Mouse (Mus musculus) heart, postnatal 36 days (tissue): ENCODE measurements around the gene Dnmt3a. TPM values are rescaled to one million over a fixed set of nuclear protein-coding genes. Genes with fewer than 3 reads are reported as not detected.

Source experiments
- DNase-seq, 2 experiments: peaks; one replicate each; pipeline ENCODE4 v3.0.0; 2021 to 2022
- intact Hi-C: fragments of 180-260 bp; cut with DNase I; formaldehyde crosslinking; loops from one replicate; pipeline ENCODE4 v1.15.1; 2025
- total RNA-seq, 2 experiments: library from RNA; stranded (reverse); gene quantifications; 2 replicates each; pipeline ENCODE4 v1.2.3; 2021

Gene Dnmt3a
- total RNA-seq, 2 experiments from 2014 or later, result 71.7 to 75.8 TPM

DNA sequence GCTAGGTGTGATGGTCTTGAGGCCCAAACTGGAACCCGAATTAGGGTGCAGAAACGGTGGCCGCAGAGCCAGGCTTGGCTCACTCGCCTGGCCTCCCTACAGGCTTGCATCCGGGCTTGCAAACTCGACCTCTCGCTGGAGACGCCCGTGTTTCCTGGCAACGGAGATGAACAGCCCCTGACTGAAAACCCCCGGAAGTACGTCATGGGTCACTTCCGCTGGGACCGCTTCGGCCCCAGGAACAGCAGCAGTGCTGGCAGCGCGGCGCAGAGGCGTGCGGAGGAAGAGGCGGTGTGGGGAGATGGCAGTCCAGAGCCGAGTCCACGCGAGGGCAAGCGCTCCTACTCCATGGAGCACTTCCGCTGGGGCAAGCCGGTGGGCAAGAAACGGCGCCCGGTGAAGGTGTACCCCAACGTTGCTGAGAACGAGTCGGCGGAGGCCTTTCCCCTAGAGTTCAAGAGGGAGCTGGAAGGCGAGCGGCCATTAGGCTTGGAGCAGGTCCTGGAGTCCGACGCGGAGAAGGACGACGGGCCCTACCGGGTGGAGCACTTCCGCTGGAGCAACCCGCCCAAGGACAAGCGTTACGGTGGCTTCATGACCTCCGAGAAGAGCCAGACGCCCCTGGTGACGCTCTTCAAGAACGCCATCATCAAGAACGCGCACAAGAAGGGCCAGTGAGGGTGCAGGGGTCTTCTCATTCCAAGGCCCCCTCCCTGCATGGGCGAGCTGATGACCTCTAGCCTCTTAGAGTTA, 154.2 kb downstream of the Dnmt3a start:
- intact Hi-C loops, result no loop called here
- DNase-seq, result peak; percentile 89 to 90

GRCm38 (mm10) chr12:3960553-3960952, 154.7 kb downstream of the Dnmt3a start:
- DNase-seq, result peak; percentile 7 to 16
- intact Hi-C loops, result no loop called here

Other genes starting within 250 kb of the Dnmt3a start
- gene Dtnb, start 233.6 kb upstream of the Dnmt3a start, total RNA-seq, result 1 to 10 TPM; 5.8 to 6.7 TPM
- under 1 TPM; 0.27 to 0.42 TPM for gene Pomc, start 148.9 kb downstream of the Dnmt3a start, total RNA-seq
- 1 to 10 TPM; 6.3 to 6.4 TPM for gene Efr3b, start 232.9 kb downstream of the Dnmt3a start, total RNA-seq